Mouse (Mus musculus) stomach, postnatal 0 days (tissue): ENCODE measurements around the gene Rrp1b.

ENCODE experiments used
- CTCF ChIP-seq: IDR thresholded peaks from 2 replicates; pipeline ENCODE4 v1.5.1; 2016; ENCODE audit warnings: antibody characterized with exemption, low read depth, mild to moderate bottlenecking, moderate library complexity
- EP300 ChIP-seq: optimal IDR thresholded peaks from 2 replicates; pipeline ENCODE3; 2016; ENCODE audit warnings: antibody characterized with exemption

GRCm38 (mm10) chr17:32035609-32036508 lies at the start of gene Rrp1b, which contains the start of gene Hsf2bp:
- TF ChIP-seq CTCF = no peak
- no peak for TF ChIP-seq EP300
